Mouse (Mus musculus) heart, postnatal 10 days (tissue): ENCODE measurements around the gene Dhrs7b. TPM values are rescaled to one million over a fixed set of nuclear protein-coding genes. Genes with fewer than 3 reads are reported as not detected.
"Not testable (repeated sequence)": the region's sequence is repeated elsewhere in the genome, so short reads cannot be mapped to it uniquely, and the experiment has no call there.

Experiments used
- DNase-seq, 2 experiments: peaks; one replicate each; pipeline ENCODE4 v3.0.0; 2021
- intact Hi-C: fragments of 180-260 bp; cut with DNase I; formaldehyde crosslinking; loops from one replicate; pipeline ENCODE4 v1.15.1; 2025
- total RNA-seq, 2 experiments: library from RNA; stranded (reverse); gene quantifications; 2 replicates each; pipeline ENCODE4 v1.2.3; 2021

Gene Dhrs7b
- total RNA-seq, 2 experiments from 2014 or later, result 18.9 to 21.1 TPM

GRCm38 (mm10) chr11:60837644-60838406 lies 7.4 kb downstream of the Dhrs7b start:
- intact Hi-C loops, result loop anchor here (10.0 kb wide), 1 partner anchor 283 kb away; no protein-coding TSS in a partner anchor
- peak in 1 of 2 experiments; percentile 19 for DNase-seq

GRCm38 (mm10) chr11:60841467-60842200 lies 11.2 kb downstream of the Dhrs7b start:
- DNase-seq, result no peak
- intact Hi-C loops, result no loop called here

- intact Hi-C loops, result no loop called here
- no peak for DNase-seq
These were observed 13.0 kb downstream of the Dhrs7b start for GRCm38 (mm10) chr11:60843412-60843811.

GRCm38 (mm10) chr11:60845415-60845814 lies 15.0 kb downstream of the Dhrs7b start:
- intact Hi-C loops, result no loop called here
- DNase-seq, result no peak

GRCm38 (mm10) chr11:60856587-60856986 lies 26.2 kb downstream of the Dhrs7b start:
- intact Hi-C loops, result no loop called here
- DNase-seq, result no peak

- DNase-seq, result no peak
- intact Hi-C loops, result no loop called here
These were observed 31.6 kb downstream of the Dhrs7b start for GRCm38 (mm10) chr11:60861993-60862392.

- intact Hi-C loops, result no loop called here
- peak; percentile 40 to 62 for DNase-seq
These were observed 32.8 kb downstream of the Dhrs7b start for GRCm38 (mm10) chr11:60863196-60863595.

GRCm38 (mm10) chr11:60864166-60864565 lies 33.7 kb downstream of the Dhrs7b start:
- no peak for DNase-seq
- intact Hi-C loops, result no loop called here

- intact Hi-C loops, result no loop called here
- DNase-seq, result peak; percentile 70 to 72
These were observed 34.5 kb downstream of the Dhrs7b start for GRCm38 (mm10) chr11:60864916-60865315.

GRCm38 (mm10) chr11:60866021-60866420 lies 35.6 kb downstream of the Dhrs7b start:
- DNase-seq, result no peak
- intact Hi-C loops, result no loop called here

GRCm38 (mm10) chr11:60867456-60867855 lies 37.0 kb downstream of the Dhrs7b start:
- DNase-seq, result no peak
- intact Hi-C loops, result no loop called here

- intact Hi-C loops, result no loop called here
- no peak for DNase-seq
These were observed 37.5 kb downstream of the Dhrs7b start for GRCm38 (mm10) chr11:60867904-60868303.

GRCm38 (mm10) chr11:60869471-60869870 lies 39.0 kb downstream of the Dhrs7b start:
- intact Hi-C loops, DNase-seq: not testable (repeated sequence)

- intact Hi-C loops, result no loop called here
- DNase-seq, result no peak
These were observed 41.0 kb downstream of the Dhrs7b start for GRCm38 (mm10) chr11:60871409-60871808.

- DNase-seq, result no peak
- intact Hi-C loops, result no loop called here
These were observed 42.7 kb downstream of the Dhrs7b start for GRCm38 (mm10) chr11:60873101-60873500.

GRCm38 (mm10) chr11:60878056-60878612 lies 47.7 kb downstream of the Dhrs7b start:
- peak; percentile 74 to 75 for DNase-seq
- intact Hi-C loops, result loop anchor here (2.0 to 5.0 kb wide), 3 partner anchors 46 to 181 kb away; partner anchors contain the start of genes Dhrs7b and Llgl1

GRCm38 (mm10) chr11:60878675-60879294 lies 48.4 kb downstream of the Dhrs7b start, which contains the start of gene Tmem11:
Gene Tmem11 (minus strand): TSS chr11:60879272.
- intact Hi-C loops, result loop anchor here (2.0 to 5.0 kb wide), 3 partner anchors 46 to 181 kb away; partner anchors contain the start of genes Dhrs7b and Llgl1
- DNase-seq, result peak; percentile 96 to 97

GRCm38 (mm10) chr11:60879423-60879822 lies 49.0 kb downstream of the Dhrs7b start:
- intact Hi-C loops, result loop anchor here (2.0 to 5.0 kb wide), 3 partner anchors 47 to 182 kb away; partner anchors contain the start of genes Dhrs7b and Llgl1

GRCm38 (mm10) chr11:60880559-60880958 lies 50.1 kb downstream of the Dhrs7b start:
- DNase-seq, result no peak
- intact Hi-C loops, result loop anchor here (2.0 kb wide), 1 partner anchor 32 kb away; no protein-coding TSS in a partner anchor

More at GRCm38 (mm10) chr11:60879423-60879822, 49.0 kb downstream of the Dhrs7b start:
- DNase-seq, result peak; percentile 47 to 71

GRCm38 (mm10) chr11:60882386-60882785 lies 52.0 kb downstream of the Dhrs7b start:
- intact Hi-C loops, result no loop called here
- no peak for DNase-seq
